Mouse (Mus musculus) kidney, embryonic 16.5 days (tissue): ENCODE results near the gene Tm7sf2. TPM values are rescaled to one million over a fixed set of nuclear protein-coding genes. Genes with fewer than 3 reads are reported as not detected.

Source experiments
- ATAC-seq: fragments of 200-750 bp; cut with Nextera tagmentation; 2 replicates; pipeline ENCODE4 v1.8.0; 2017; ENCODE audit warnings: moderate TSS enrichment; ENCODE audit not compliant: low FRiP score, low TSS enrichment
- H3K27ac ChIP-seq: fragments of 300-500 bp; sonication (generic); 2 replicates; pipeline ENCODE4 v1.5.1; 2014; ENCODE audit warnings: low read length
- H3K27me3 ChIP-seq: fragments of 300-500 bp; sonication (generic); 2 replicates; pipeline ENCODE4 v1.6.1; 2014; ENCODE audit warnings: low read length, control low read depth, mixed read lengths; ENCODE audit not compliant: insufficient read depth
- H3K36me3 ChIP-seq: fragments of 300-500 bp; sonication (generic); 2 replicates; pipeline ENCODE4 v1.6.1; 2014; ENCODE audit warnings: low read length, control low read depth, mixed read lengths; ENCODE audit not compliant: insufficient read depth
- H3K4me1 ChIP-seq: fragments of 300-500 bp; sonication (generic); 2 replicates; pipeline ENCODE4 v1.6.1; 2014; ENCODE audit warnings: low read length, control low read depth, mixed read lengths; ENCODE audit not compliant: insufficient read depth
- H3K4me2 ChIP-seq: fragments of 300-500 bp; sonication (generic); replicated peaks from 2 replicates; pipeline ENCODE4 v1.6.1; 2014; ENCODE audit warnings: low read depth, low read length
- H3K4me3 ChIP-seq: fragments of 300-500 bp; sonication (generic); 2 replicates; pipeline ENCODE4 v1.5.1; 2014; ENCODE audit warnings: mild to moderate bottlenecking, low read length
- H3K9ac ChIP-seq: fragments of 300-500 bp; sonication (generic); replicated peaks from 2 replicates; pipeline ENCODE4 v1.6.1; 2014; ENCODE audit warnings: low read length
- H3K9me3 ChIP-seq: fragments of 300-500 bp; sonication (generic); 2 replicates; pipeline ENCODE4 v1.6.1; 2016; ENCODE audit warnings: low read length, control low read depth
- WGBS: fragments of 180-500 bp; shearing (Covaris S2); extraction: QIAGEN DNeasy Blood & Tissue Kit; methylation state at CpG from one replicate; pipeline ENCODE4 v1.1.7; 2014; 5-methylcytosine and 5-hydroxymethylcytosine counted together
- polyA plus RNA-seq: library from polyadenylated mRNA; unstranded; fragments of >200 nt; fragmentation: Nextera tagmentation; extraction: Ambion mirVana; gene quantifications from 2 replicates; pipeline ENCODE4 v1.2.1, GENCODE M21; 2015

Tm7sf2 gene
- polyA plus RNA-seq, 1 experiment from 2014 or later: 22.8 TPM

DNA sequence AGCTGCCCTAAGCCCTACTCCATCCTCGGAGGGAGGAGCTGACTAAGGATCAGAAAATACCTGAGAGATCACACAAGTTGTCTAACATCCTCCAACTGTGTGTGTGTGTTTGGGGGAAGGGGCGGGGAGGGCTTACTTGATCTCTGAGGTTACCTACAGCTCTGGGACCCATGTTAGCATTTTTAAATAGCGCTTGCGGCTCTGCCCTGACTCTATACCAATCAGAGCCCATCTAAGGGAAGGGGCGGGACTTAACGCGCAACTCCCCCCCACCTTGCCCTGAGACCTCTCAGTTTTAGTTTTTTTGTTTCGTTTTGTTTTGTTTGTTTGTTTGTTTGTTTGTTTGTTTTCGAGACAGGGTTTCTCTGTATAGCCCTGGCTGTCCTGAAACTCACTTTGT lies 38.7 kb downstream of the Tm7sf2 start:
- no peak overlapping the region for H3K9ac ChIP-seq
- H3K9me3 ChIP-seq: no peaks in the 10 kb centered on the region
- H3K4me2 ChIP-seq: no peak overlapping the region
- no peaks in the 10 kb centered on the region for H3K27me3 ChIP-seq
- no peak overlapping the region for H3K4me3 ChIP-seq
- H3K4me1 ChIP-seq: no peaks in the 10 kb centered on the region
- H3K36me3 ChIP-seq: no peaks in the 10 kb centered on the region
- 80% methylated on average over 9 of the region's 9 CpGs for WGBS
- no peak overlapping the region for H3K27ac ChIP-seq
- ATAC-seq: no peak

DNA sequence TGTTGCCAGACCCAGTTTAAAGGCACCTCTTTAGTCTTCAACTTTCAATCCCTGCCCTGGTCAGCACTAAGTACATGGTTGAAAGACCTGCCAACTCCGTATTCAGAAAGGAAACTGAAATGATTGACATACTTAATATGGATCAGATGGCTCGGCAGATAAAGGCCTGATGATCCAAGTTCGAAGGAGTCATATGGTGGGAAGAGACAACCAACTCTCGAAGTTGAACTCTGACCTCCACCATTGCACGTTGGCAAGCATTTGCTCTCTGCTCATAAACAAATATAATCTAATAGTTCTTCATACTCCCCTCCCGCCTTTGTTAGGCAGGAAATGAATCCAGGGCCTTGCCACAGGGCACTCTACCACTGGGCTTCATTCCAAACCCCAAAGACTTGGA lies 39.2 kb downstream of the Tm7sf2 start:
- 85% methylated on average over 6 of the region's 6 CpGs for WGBS

DNA sequence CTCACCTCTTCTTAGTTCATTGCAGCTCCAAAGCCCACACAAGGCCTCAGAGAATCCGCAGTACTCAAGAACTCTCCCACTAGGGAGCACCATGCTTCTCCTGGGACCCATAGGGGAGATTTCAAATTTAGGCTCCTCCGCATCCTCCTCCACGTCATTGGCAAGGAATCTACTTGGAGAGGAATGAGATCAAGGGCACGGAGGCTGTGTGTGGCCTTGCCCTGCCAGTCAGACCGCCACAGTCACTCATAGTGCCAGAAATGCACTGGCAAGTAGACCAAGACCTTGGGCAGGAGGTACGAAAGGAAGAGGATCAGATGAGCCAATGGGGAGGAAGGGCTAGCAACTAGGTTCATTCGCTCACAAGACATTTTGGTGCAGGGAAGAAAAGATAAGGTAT lies 44.2 kb downstream of the Tm7sf2 start:
- Histone ChIP-seq H3K9me3 (no peaks in the 10 kb centered on the region), H3K4me2 (no peak overlapping the region), H3K27ac (no peak overlapping the region), H3K27me3 (no peaks in the 10 kb centered on the region), H3K4me3 (no peak overlapping the region), H3K9ac (no peak overlapping the region), H3K4me1 (no peaks in the 10 kb centered on the region), H3K36me3 (no peaks in the 10 kb centered on the region)
- 74% methylated on average over 7 of the region's 7 CpGs for WGBS
- ATAC-seq: no peak

More for the DNA sequence above, 39.2 kb downstream of the Tm7sf2 start:
- ATAC-seq: no peak
- H3K9me3 ChIP-seq: no peaks in the 10 kb centered on the region
- H3K4me3 ChIP-seq: no peak overlapping the region
- H3K27ac ChIP-seq: no peak overlapping the region
- H3K4me2 ChIP-seq: no peak overlapping the region
- no peaks in the 10 kb centered on the region for H3K36me3 ChIP-seq
- H3K27me3 ChIP-seq: no peaks in the 10 kb centered on the region
- H3K4me1 ChIP-seq: no peaks in the 10 kb centered on the region
- no peak overlapping the region for H3K9ac ChIP-seq

DNA sequence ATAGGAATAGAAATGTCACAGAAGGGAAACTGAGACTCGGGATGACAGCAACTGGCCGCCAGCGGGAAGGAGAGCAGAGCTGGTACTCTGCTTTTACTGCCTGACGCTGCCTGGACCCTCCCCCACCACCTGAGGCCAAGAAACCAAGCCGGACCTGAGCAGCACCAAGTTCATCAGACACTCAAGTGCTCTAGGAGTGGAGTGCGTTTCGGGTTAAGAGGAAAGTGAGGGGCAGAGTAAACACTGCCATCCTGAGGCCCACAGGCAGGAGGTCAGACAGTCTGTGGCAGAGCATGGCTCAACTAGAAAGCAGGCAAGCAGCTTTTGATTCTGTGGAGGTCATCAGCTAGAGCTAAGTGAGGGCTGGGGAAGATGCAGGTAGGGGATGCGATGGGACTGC lies 45.1 kb downstream of the Tm7sf2 start:
- H3K27ac ChIP-seq: no peak overlapping the region

DNA sequence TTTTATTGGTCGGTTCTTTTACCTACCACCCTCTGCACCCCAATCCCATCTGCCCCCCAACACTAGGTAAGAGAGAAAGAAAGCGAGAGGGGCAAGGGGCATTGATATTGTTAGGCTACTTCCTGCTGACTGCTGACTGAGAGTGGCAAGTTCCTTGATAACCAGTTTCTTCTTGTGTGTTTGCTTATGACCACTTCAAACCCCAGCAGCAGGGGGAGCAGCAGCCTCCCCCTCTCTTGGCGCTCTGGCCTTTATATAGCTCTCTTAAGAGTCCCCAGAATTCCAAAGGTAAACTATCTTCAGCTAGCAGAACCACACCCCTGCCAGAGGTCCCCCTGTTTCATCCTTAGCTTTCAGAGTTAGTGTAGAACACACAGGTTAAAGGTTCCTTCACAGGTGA lies 47.9 kb downstream of the Tm7sf2 start:
- Histone ChIP-seq H3K4me3 (no peak overlapping the region), H3K9ac (no peak overlapping the region), H3K27ac (no peak overlapping the region), H3K4me2 (no peak overlapping the region), H3K27me3 (no peaks in the 10 kb centered on the region), H3K4me1 (peaks cover 7% of the 10 kb centered on the region), H3K9me3 (no peaks in the 10 kb centered on the region), H3K36me3 (no peaks in the 10 kb centered on the region)
- 57% methylated on average over 3 of the region's 3 CpGs for WGBS
- ATAC-seq: no peak

More for the DNA sequence above, 45.1 kb downstream of the Tm7sf2 start:
- no peaks in the 10 kb centered on the region for H3K27me3 ChIP-seq
- no peak overlapping the region for H3K9ac ChIP-seq
- H3K9me3 ChIP-seq: no peaks in the 10 kb centered on the region
- H3K36me3 ChIP-seq: no peaks in the 10 kb centered on the region
- H3K4me1 ChIP-seq: no peaks in the 10 kb centered on the region
- no peak overlapping the region for H3K4me3 ChIP-seq
- no peak overlapping the region for H3K4me2 ChIP-seq
- WGBS: 52% methylated on average over 8 of the region's 8 CpGs
- no peak for ATAC-seq

DNA sequence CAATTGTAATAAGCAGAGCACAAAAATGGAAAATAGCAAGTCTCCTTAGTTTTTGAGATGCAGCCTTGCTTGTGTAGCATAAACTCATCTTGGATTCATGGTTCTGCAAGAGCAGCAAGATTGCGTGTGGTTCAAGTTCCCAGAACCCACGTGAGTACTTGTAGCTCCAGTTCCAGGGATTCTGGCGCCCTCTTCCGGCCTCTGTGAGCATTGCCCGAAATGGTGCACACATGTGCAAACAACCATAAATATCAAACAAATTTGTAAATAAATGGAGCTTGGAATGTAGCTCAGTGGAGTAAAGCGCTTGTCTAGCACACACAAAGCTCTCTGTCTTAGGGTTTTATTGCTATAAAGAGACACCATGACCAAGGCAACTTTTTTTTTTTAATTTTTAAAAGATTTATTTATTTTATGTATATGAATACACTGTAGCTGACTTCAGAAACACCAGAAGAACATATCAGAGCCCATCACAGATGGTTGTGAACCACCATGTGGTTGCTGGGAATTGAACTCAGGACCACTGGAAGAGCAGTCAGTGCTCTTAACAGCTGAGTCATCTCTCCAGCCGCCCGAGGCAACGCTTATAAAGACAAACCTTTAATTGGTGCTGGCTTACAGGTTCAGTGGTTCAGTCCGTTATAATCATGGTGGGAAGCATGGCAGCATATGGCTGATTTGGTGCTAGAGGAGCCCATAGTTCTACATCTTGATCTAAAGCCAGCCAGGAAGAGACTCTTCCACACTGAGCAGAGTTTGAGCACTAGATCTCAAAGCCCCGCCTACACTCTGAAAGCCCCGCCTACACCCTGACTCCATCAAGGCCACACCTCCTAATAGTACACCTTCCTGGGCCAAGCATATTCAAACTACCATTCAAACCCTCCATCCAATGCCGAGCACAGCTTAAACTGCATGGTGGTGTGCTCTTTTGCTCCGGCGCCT lies 49.8 kb downstream of the Tm7sf2 start:
- Histone ChIP-seq H3K9me3 (no peaks in the 10 kb centered on the region), H3K27me3 (no peaks in the 10 kb centered on the region), H3K9ac (no peak overlapping the region), H3K4me1 (peaks cover 16% of the 10 kb centered on the region), H3K4me3 (no peak overlapping the region), H3K36me3 (no peaks in the 10 kb centered on the region), H3K27ac (no peak overlapping the region), H3K4me2 (no peak overlapping the region)
- WGBS: 30% methylated on average over 15 of the region's 15 CpGs
- no peak for ATAC-seq

DNA sequence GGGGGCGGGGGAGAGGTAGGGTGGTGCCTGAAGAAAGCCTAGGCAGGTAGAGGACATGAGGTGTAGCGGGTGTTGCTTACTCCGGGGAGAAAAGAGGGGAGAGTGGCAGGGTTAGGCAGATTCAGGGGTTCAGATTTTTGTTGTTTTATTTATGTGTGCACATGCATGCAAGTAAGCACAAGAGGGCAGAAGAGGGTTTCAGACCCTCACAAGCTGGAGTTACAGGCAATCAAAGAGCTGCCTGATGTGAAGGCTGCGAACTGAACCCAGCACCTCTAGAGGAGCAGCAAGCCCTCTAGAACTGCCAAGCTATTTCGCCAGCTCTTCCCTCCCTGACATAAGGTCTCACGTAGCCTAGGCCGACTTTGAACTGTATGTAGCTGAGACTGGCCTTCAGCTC lies 51.6 kb downstream of the Tm7sf2 start:
- H3K27me3 ChIP-seq: no peaks in the 10 kb centered on the region
- no peak overlapping the region for H3K4me3 ChIP-seq
- WGBS: 42% methylated on average over 7 of the region's 7 CpGs
- peaks cover 16% of the 10 kb centered on the region for H3K4me1 ChIP-seq
- no peak overlapping the region for H3K27ac ChIP-seq
- no peaks in the 10 kb centered on the region for H3K9me3 ChIP-seq
- H3K36me3 ChIP-seq: no peaks in the 10 kb centered on the region
- H3K4me2 ChIP-seq: no peak overlapping the region; the same call in 1 of the 2 replicates
- ATAC-seq: no peak
- no peak overlapping the region for H3K9ac ChIP-seq

DNA sequence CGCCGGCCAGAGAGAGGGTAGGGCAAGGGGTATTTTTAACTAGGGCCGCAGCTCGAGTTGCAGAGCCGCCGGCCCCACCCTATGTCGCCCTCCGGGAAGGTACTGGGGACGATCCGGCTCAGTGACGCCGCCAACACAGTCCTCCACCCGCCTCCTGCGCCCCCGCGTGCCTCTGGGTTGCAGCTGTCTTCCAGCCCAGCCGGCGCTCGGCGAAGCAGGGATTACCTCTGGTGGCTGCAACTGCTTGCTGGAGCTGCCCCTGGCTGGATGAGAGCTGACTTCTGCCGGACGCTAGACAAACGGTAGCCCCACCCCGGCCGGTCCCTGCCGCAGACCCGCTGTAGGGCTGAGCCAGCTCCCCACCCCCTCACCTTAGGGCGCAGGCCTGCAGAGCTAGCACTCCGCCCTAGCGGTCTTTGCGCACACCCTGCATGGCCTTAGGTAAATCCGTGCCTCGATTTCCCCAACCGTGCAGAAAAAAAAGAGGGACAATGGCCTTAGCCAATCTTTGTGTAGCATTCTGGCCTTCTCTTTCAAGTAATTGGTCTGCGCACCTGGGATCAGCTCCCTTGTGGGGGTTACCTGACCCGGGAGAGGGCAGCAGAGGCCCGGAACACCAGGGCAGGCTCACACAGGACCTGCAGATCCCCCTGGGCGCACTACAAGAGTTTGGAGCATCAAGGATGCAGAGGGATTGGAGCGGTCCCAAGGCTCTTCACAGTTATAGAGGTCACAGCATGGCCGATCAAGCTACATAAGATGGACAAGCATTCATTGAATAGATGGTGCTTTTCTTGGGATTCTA lies 52.5 kb downstream of the Tm7sf2 start, which contains the start of gene Capn1:
Gene Capn1 (minus strand): TSS at position 387 of the 805 bp plus-strand sequence.
- Histone ChIP-seq H3K4me2 (peak within 1 kb of the TSS; percentile 77), H3K9me3 (no peaks in the 10 kb centered on the region), H3K27ac (peak within 1 kb of the TSS; percentile 65), H3K9ac (peak within 1 kb of the TSS; percentile 58), H3K4me1 (peaks cover 16% of the 10 kb centered on the region), H3K4me3 (peak within 1 kb of the TSS; percentile 53), H3K36me3 (no peaks in the 10 kb centered on the region), H3K27me3 (no peaks in the 10 kb centered on the region)
- peak; percentile 82 for ATAC-seq
- 2% methylated on average over 40 of the region's 40 CpGs for WGBS

DNA sequence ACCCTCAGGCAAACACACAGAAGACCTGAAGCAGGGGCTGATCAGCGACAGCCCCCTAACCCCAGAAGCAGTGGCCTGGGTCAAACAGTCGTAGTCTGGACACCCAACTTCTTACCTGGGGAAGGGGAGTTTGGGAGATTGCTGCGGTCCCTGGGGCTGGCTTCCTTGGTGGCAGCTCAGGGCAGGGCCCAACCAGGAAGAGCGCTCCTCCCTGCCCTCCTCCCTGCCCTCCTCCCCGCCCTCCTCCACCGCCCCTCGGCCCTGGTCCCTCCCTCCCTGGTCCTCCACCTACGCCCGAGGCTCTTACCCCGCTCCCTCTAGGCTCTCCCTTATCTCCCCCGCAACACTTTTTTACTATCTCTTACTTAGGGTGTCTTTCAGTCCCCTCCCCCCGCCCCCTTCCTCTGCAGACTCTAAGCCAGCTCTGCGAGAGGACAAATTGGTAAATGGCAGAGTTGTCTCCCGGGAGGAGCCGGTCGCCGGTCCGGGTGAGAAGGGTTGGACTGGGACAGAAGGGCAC lies 53.1 kb downstream of the Tm7sf2 start:
- Histone ChIP-seq H3K27me3 (no peaks in the 10 kb centered on the region), H3K9me3 (no peaks in the 10 kb centered on the region), H3K4me2 (peak overlapping the region; percentile 77), H3K36me3 (no peaks in the 10 kb centered on the region), H3K4me3 (peak overlapping the region; percentile 53), H3K4me1 (peaks cover 16% of the 10 kb centered on the region), H3K27ac (peak overlapping the region; percentile 65), H3K9ac (peak overlapping the region; percentile 58)
- WGBS: under 1% methylated on average over 18 of the region's 18 CpGs
- ATAC-seq: peak; percentile 79
